Mouse (Mus musculus) olfactory bulb, adult 2 months (tissue): ENCODE results near the gene Atp5g3. TPM values are rescaled to one million over a fixed set of nuclear protein-coding genes. Genes with fewer than 3 reads are reported as not detected.
A peak's percentile ranks its signal among the peaks of the same experiment; 100 is the strongest.

ENCODE experiments used
- H3K27ac ChIP-seq: fragments of 200-500 bp; 2 replicates; pipeline ENCODE4 v1.5.1; 2012; ENCODE audit warnings: low read depth, low read length; ENCODE audit not compliant: insufficient read depth
- H3K4me1 ChIP-seq: fragments of 200-500 bp; 2 replicates; pipeline ENCODE4 v1.6.1; 2012; ENCODE audit warnings: low read length; ENCODE audit not compliant: control insufficient read depth, insufficient read depth
- H3K4me3 ChIP-seq: fragments of 200-500 bp; 2 replicates; pipeline ENCODE4 v1.5.1; 2012; ENCODE audit warnings: mild to moderate bottlenecking, low read depth, low read length, moderate library complexity; ENCODE audit not compliant: insufficient read depth
- CTCF ChIP-seq: fragments of 200-500 bp; IDR thresholded peaks from 2 replicates; pipeline ENCODE4 v1.5.1; 2012; ENCODE audit warnings: low read depth, mild to moderate bottlenecking, low read length, moderate library complexity; ENCODE audit not compliant: insufficient read depth
- POLR2A ChIP-seq: fragments of 200-500 bp; IDR thresholded peaks from 2 replicates; pipeline ENCODE4 v1.6.1; 2012; ENCODE audit warnings: mild to moderate bottlenecking, low read depth, low read length, moderate library complexity; ENCODE audit not compliant: insufficient read depth
- WGBS: fragments of 180-500 bp; shearing (Covaris S2); methylation state at CpG from one replicate; pipeline ENCODE4 v1.1.7; 2018; 5-methylcytosine and 5-hydroxymethylcytosine counted together
- polyA plus RNA-seq: library from polyadenylated mRNA; stranded (reverse); fragments of >200 nt; gene quantifications from 2 replicates; pipeline ENCODE4 v1.2.4, GENCODE M21; 2012; ENCODE audit warnings: low replicate concordance; ENCODE audit not compliant: missing spikeins, insufficient read depth, insufficient read length

Atp5g3 gene
- not detected in 2 replicates for polyA plus RNA-seq

DNA sequence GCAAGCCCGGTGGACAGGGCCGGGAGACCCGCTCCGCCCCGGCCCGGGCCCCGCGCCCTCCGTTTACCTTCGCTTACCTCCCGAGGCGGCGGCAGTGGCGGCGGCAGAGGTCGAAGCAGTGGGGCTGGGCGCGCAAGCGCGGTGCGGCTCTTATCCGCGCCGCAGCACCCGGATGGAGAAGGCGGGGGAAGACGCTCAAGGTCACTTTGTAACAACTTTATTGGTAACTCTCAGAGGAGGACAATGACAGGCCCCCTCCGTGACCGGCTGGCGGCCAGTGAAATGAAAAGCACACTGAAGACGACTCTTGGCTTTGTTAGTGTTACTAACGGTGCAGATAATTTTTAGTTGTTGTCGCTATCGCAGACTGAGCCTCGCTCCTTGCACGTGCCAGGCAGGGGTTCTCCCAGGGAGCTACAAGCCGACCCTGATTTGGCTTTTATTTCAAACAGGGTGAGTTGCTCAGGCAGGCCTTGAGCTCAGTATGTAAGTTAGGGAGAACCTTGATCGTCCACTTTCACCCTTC is at the start of gene Atp5g3:
TSS of gene Atp5g3 (minus strand) at position 152 of the 526 bp plus-strand sequence.
- WGBS = under 1% methylated on average over 38 of the region's 38 CpGs
- peak; percentile 91 for TF ChIP-seq POLR2A
- no peak for TF ChIP-seq CTCF
- Histone ChIP-seq H3K27ac (peak within 1 kb of the TSS; percentile 91), H3K4me1 (no peaks in the 10 kb centered on the region), H3K4me3 (peak within 1 kb of the TSS; percentile 84)

DNA sequence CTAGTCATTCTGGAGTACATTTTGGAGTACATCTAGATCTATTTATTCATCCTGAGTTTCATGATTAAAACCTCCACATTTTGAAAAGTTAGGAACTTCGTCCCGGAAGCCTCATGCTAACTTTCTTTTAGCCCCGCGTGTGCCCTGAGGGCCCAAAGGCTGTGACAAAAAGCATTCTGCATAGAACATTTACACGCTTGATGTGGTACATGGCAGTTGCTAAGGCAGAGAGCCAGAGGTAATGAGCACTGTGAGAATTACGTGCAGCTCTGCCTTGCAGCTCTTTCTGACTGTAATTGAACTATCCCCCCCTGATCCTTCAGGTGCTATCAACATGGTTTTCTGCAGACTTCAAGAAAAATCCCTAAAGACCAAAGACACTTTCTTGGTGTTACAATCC is 47.2 kb upstream of the Atp5g3 start:
- TF ChIP-seq POLR2A = no peak
- TF ChIP-seq CTCF = no peak
- H3K4me1 ChIP-seq = no peaks in the 10 kb centered on the region
- H3K4me3 ChIP-seq = no peak overlapping the region
- H3K27ac ChIP-seq = no peak overlapping the region
- WGBS = 48% methylated on average over 6 of the region's 6 CpGs

- WGBS = 94% methylated on average over 1 of the region's 1 CpGs
Measured at GRCm38 (mm10) chr2:73953612-73954011, 42.5 kb upstream of the Atp5g3 start.

DNA sequence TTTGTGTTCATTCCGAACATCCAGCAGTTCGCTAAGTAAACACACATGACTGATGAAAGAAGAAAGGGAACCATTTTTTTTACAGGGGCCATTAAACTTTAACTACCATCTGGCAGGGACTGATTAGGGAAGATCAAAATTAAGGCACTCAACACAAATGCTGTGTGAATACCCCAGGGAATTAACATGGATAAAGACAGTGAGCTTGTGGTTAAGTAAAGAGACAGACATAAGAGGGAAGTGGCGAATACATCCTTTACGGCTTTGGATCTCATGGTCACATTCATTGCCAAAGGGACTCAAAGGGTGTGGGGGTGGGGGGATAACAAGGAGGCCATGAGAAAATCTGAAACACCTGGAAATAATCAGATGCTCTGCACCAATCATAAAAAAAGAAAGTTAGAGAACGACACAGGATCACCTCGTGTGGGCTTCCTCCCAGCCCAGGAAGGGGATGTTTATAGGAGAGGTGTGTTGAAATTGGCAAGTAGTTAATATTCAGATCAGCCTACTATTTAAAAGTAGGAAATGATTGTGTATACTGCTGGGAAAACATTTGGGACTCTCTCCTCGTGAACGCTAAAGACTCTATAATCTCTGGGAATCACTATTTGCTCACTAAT is 41.6 kb upstream of the Atp5g3 start:
- no peak overlapping the region for H3K27ac ChIP-seq
- TF ChIP-seq POLR2A (no peak), CTCF (no peak)
- 61% methylated on average over 8 of the region's 8 CpGs for WGBS
- no peaks in the 10 kb centered on the region for H3K4me1 ChIP-seq
- no peak overlapping the region for H3K4me3 ChIP-seq

More at GRCm38 (mm10) chr2:73953612-73954011, 42.5 kb upstream of the Atp5g3 start:
- Histone ChIP-seq H3K4me3 (no peak overlapping the region), H3K27ac (no peak overlapping the region), H3K4me1 (no peaks in the 10 kb centered on the region)
- TF ChIP-seq POLR2A (no peak), CTCF (no peak)

- Histone ChIP-seq H3K27ac (no peak overlapping the region), H3K4me1 (no peaks in the 10 kb centered on the region), H3K4me3 (no peak overlapping the region)
- WGBS = 98% methylated on average over 2 of the region's 2 CpGs
- TF ChIP-seq POLR2A (no peak), CTCF (no peak)
Measured at GRCm38 (mm10) chr2:73947360-73947759, 36.2 kb upstream of the Atp5g3 start.

- 95% methylated on average over 8 of the region's 8 CpGs for WGBS
Measured at GRCm38 (mm10) chr2:73943735-73944134, 32.6 kb upstream of the Atp5g3 start.

GRCm38 (mm10) chr2:73942844-73943243 is 31.7 kb upstream of the Atp5g3 start:
- Histone ChIP-seq H3K4me3 (no peak overlapping the region), H3K4me1 (no peaks in the 10 kb centered on the region), H3K27ac (no peak overlapping the region)
- 88% methylated on average over 3 of the region's 3 CpGs for WGBS
- no peak for TF ChIP-seq CTCF
- TF ChIP-seq POLR2A = no peak

More at GRCm38 (mm10) chr2:73943735-73944134, 32.6 kb upstream of the Atp5g3 start:
- TF ChIP-seq CTCF = no peak
- no peak for TF ChIP-seq POLR2A
- Histone ChIP-seq H3K27ac (no peak overlapping the region), H3K4me1 (no peaks in the 10 kb centered on the region), H3K4me3 (no peak overlapping the region)

GRCm38 (mm10) chr2:73941281-73941680 is 30.2 kb upstream of the Atp5g3 start:
- no peak overlapping the region for H3K27ac ChIP-seq
- TF ChIP-seq CTCF (no peak), POLR2A (no peak)
- H3K4me1 ChIP-seq = no peaks in the 10 kb centered on the region
- no peak overlapping the region for H3K4me3 ChIP-seq
- WGBS = 44% methylated on average over 1 of the region's 1 CpGs

- H3K4me1 ChIP-seq = no peaks in the 10 kb centered on the region
- TF ChIP-seq CTCF (no peak), POLR2A (no peak)
- no peak overlapping the region for H3K27ac ChIP-seq
- 80% methylated on average over 7 of the region's 7 CpGs for WGBS
- no peak overlapping the region for H3K4me3 ChIP-seq
Measured at GRCm38 (mm10) chr2:73940471-73940870, 29.3 kb upstream of the Atp5g3 start.
